Mouse (Mus musculus): Measurements from ENCODE around the gene Olfr247. TPM values are rescaled to one million over a fixed set of nuclear protein-coding genes. Genes with fewer than 3 reads are reported as not detected.
"Not testable (repeated sequence)": the region's sequence is repeated elsewhere in the genome, so short reads cannot be mapped to it uniquely, and the experiment has no call there.

Gene Olfr247
- polyA plus RNA-seq (2015; fragmentation: Nextera tagmentation; extraction: Ambion mirVana): not detected in 2 replicates

DNA sequence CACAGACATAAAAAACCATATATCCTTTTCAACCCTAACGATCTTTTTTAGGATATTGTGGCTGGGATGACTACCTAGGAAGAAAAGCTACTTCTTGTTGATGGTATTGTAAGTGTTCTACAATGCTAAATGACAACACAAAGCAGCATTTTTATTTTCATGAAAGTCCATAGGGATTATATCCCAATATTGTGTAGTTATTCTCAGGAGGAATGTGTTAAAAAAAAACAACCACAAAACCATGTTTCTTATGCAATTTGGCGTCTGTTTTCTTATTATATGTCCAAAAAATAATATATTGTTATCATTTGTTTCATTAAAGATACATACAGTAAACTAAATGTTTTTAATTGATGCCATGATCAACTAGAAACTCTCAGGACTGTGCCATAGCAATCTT is at the start of gene Olfr247:
Gene Olfr247, minus strand, starts transcription at position 101 of the 400 bp plus-strand sequence.
- not testable (repeated sequence) for H3K4me3 ChIP-seq (replicated peaks); H3K27ac ChIP-seq (replicated peaks); H3K27me3 ChIP-seq (replicated peaks); H3K4me2 ChIP-seq; H3K9ac ChIP-seq (replicated peaks); H3K4me1 ChIP-seq; H3K9me3 ChIP-seq (replicated peaks); ATAC-seq (ENCODE audit: low FRiP score); H3K36me3 ChIP-seq
- WGBS: no CpG with 5 or more reads among the region's 2 CpGs

DNA sequence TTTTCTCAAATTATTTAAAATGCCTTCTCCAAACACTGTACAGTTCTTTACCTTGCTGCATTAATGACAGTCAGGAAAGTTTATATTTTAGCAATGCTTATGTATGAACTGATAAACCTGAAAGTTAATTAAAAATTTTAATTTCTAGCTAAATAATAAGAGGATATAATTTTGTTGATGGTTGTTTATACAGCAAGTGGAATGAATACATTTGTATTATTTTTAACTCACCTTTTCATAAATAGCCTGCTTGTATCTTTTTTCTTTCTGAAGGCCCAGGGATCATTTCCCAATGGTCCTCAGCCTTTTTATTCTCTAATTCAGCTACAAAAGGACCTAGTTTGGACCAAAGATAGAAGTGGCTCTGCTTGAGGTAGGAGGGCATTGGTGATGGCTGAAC is 36.4 kb upstream of the Olfr247 start, which contains the start of gene Olfr820:
Gene Olfr820, plus strand, starts transcription at position 301 of the 400 bp plus-strand sequence.
- Histone ChIP-seq H3K4me2 (no peak within 1 kb of the TSS), H3K4me1 (no peaks in the 10 kb centered on the region), H3K4me3 (replicated peaks) (no peak within 1 kb of the TSS), H3K27ac (replicated peaks) (no peak within 1 kb of the TSS), H3K9me3 (replicated peaks) (no peaks in the 10 kb centered on the region), H3K36me3 (no peaks in the 10 kb centered on the region), H3K27me3 (replicated peaks) (no peaks in the 10 kb centered on the region), H3K9ac (replicated peaks) (no peak within 1 kb of the TSS)
- ATAC-seq (ENCODE audit: low FRiP score): no peak

DNA sequence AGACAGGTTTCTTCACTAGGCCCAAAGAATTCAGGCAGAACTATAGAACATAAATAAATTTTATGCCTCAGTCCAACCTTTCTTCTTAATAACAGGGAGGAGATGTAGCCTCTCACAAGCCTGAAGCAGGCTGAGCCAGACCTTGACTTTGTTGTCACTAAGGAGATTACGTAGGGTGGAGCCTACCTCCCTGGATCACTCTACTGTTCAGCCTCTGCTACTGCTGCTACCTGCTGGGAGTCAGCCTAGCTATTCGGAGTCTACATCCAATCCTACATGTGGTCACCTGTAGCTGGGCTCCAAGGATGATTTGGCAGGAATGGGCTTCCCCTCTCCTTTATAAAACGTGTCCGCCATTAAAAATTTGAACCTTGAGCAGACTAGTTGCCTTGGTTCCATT is 29.4 kb upstream of the Olfr247 start:
- WGBS: 87% methylated on average over 4 of the region's 4 CpGs
- not testable (repeated sequence) for H3K9me3 ChIP-seq (replicated peaks); H3K4me3 ChIP-seq (replicated peaks); H3K9ac ChIP-seq (replicated peaks); H3K4me1 ChIP-seq; H3K27ac ChIP-seq (replicated peaks); H3K36me3 ChIP-seq; H3K27me3 ChIP-seq (replicated peaks); ATAC-seq (ENCODE audit: low FRiP score); H3K4me2 ChIP-seq

DNA sequence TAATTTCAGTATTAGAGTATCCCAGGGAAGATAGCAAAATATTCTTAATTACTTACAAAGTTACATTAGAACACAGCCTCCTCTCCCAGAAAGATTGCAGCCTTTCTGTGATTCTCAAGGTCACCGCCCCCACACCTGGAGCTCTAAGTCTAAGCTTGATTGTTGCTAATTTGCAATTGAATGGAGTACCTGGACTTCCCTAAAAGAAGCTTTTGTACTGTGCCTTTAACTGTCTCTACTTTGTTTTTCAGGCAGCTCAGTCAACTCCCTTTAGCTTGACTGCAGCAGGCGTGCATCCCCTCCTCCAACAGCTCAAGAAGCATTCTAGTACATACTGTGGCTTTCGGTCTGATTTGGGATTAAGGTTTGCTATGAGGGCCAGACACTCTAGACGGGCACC is 28.2 kb upstream of the Olfr247 start:
- not testable (repeated sequence) for H3K9ac ChIP-seq (replicated peaks); H3K36me3 ChIP-seq; H3K27me3 ChIP-seq (replicated peaks); H3K4me3 ChIP-seq (replicated peaks); H3K9me3 ChIP-seq (replicated peaks); H3K4me2 ChIP-seq; H3K4me1 ChIP-seq; ATAC-seq (ENCODE audit: low FRiP score); H3K27ac ChIP-seq (replicated peaks)
- 89% methylated on average over 4 of the region's 4 CpGs for WGBS

DNA sequence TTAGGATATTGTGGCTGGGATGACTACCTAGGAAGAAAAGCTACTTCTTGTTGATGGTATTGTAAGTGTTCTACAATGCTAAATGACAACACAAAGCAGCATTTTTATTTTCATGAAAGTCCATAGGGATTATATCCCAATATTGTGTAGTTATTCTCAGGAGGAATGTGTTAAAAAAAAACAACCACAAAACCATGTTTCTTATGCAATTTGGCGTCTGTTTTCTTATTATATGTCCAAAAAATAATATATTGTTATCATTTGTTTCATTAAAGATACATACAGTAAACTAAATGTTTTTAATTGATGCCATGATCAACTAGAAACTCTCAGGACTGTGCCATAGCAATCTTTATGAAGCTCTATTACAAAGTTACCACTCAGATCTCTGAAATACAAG is 9.0 kb upstream of the Olfr247 start, which contains the start of gene Gm10310:
Gene Gm10310, minus strand, starts transcription at position 101 of the 400 bp plus-strand sequence.
- not testable (repeated sequence) for ATAC-seq (ENCODE audit: low FRiP score); H3K4me3 ChIP-seq (replicated peaks); H3K4me2 ChIP-seq; H3K27ac ChIP-seq (replicated peaks); H3K9me3 ChIP-seq (replicated peaks); H3K27me3 ChIP-seq (replicated peaks); H3K4me1 ChIP-seq; H3K9ac ChIP-seq (replicated peaks); H3K36me3 ChIP-seq
- no CpG with 5 or more reads among the region's 1 CpGs for WGBS

DNA sequence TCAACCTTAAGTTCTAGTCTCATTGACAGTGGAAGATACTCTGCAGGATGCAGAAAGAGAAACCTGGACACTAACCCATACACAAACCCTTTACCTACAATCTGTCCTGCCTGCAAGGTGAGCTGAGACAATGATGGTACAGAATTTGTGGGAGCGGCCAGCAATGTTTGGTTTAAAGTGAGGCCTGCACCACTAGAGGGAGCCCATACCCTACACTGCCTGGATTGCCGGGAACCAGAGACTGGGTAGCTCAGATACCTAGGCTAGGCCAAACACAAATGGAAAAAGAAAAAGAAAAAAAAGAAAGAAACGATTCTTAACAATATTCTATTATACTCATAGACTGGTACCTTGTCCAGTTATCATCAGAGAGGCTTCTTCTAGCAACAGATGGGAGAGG is 5.9 kb upstream of the Olfr247 start:
- not testable (repeated sequence) for H3K27me3 ChIP-seq (replicated peaks); H3K9me3 ChIP-seq (replicated peaks); H3K36me3 ChIP-seq; H3K4me2 ChIP-seq; H3K4me1 ChIP-seq; ATAC-seq (ENCODE audit: low FRiP score); H3K4me3 ChIP-seq (replicated peaks); H3K27ac ChIP-seq (replicated peaks); H3K9ac ChIP-seq (replicated peaks)
- no CpG with 5 or more reads among the region's 3 CpGs for WGBS

DNA sequence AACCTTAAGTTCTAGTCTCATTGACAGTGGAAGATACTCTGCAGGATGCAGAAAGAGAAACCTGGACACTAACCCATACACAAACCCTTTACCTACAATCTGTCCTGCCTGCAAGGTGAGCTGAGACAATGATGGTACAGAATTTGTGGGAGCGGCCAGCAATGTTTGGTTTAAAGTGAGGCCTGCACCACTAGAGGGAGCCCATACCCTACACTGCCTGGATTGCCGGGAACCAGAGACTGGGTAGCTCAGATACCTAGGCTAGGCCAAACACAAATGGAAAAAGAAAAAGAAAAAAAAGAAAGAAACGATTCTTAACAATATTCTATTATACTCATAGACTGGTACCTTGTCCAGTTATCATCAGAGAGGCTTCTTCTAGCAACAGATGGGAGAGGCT is 2.9 kb downstream of the Olfr247 start:
- ATAC-seq (ENCODE audit: low FRiP score); H3K4me2 ChIP-seq; H3K9me3 ChIP-seq (replicated peaks); H3K9ac ChIP-seq (replicated peaks); H3K36me3 ChIP-seq; H3K4me1 ChIP-seq; H3K27me3 ChIP-seq (replicated peaks); H3K27ac ChIP-seq (replicated peaks); H3K4me3 ChIP-seq (replicated peaks): not testable (repeated sequence)
- WGBS: no CpG with 5 or more reads among the region's 3 CpGs

DNA sequence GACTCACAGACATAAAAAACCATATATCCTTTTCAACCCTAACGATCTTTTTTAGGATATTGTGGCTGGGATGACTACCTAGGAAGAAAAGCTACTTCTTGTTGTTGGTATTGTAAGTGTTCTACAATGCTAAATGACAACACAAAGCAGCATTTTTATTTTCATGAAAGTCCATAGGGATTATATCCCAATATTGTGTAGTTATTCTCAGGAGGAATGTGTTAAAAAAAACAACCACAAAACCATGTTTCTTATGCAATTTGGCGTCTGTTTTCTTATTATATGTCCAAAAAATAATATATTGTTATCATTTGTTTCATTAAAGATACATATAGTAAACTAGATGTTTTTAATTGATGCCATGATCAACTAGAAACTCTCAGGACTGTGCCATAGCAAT is 8.8 kb downstream of the Olfr247 start, which contains the start of gene Olfr819:
Gene Olfr819, minus strand, starts transcription at position 101 of the 400 bp plus-strand sequence.
- not testable (repeated sequence) for H3K9me3 ChIP-seq (replicated peaks); H3K9ac ChIP-seq (replicated peaks); H3K4me3 ChIP-seq (replicated peaks); H3K27me3 ChIP-seq (replicated peaks); H3K27ac ChIP-seq (replicated peaks); ATAC-seq (ENCODE audit: low FRiP score); H3K36me3 ChIP-seq; H3K4me1 ChIP-seq; H3K4me2 ChIP-seq
- WGBS: 76% methylated on average over 2 of the region's 2 CpGs

DNA sequence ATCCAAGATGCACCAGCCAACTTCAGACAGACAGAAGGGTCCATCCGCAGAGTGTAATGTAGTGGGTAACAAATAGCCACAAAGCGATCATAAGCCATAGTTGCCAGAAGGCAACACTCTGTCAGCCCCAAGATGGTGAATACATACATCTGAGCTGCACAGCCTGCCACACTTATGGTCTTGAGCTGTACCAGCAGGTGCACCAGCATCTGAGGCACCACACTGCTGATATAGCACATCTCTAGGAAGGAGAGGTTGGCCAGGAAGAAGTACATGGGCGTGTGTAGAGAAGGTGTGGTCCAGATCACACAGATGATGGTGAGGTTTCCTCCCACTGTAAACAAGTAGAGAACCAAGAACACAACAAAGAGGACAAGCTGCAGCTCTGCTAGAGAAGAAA is 9.7 kb downstream of the Olfr247 start:
- H3K36me3 ChIP-seq; H3K4me3 ChIP-seq (replicated peaks); H3K4me1 ChIP-seq; ATAC-seq (ENCODE audit: low FRiP score); H3K27me3 ChIP-seq (replicated peaks); H3K27ac ChIP-seq (replicated peaks); H3K4me2 ChIP-seq; H3K9ac ChIP-seq (replicated peaks); H3K9me3 ChIP-seq (replicated peaks): not testable (repeated sequence)
- WGBS: 95% methylated on average over 2 of the region's 3 CpGs

DNA sequence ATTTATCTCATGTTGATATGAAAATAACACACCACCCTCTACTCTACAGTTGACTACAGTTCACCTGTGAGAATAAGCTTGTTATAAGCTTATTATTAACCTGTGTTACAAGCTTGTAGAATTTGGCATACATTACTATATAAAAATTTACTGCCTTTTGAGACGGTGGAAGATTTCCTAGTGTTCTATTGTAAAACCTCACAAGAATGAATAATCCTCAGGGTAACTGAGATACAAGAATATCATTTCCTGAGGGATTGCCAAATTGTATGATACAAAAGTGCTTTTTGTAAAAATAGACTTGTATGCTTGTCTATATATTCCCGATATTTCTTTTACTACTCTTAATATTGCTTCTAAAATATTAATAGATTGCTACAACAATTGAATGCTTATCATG is 26.9 kb downstream of the Olfr247 start, which contains the start of gene Olfr818:
Gene Olfr818, minus strand, starts transcription at position 101 of the 400 bp plus-strand sequence.
- 96% methylated on average over 2 of the region's 2 CpGs for WGBS
- ATAC-seq (ENCODE audit: low FRiP score): no peak
- Histone ChIP-seq H3K9ac (replicated peaks) (no peak within 1 kb of the TSS), H3K36me3 (no peaks in the 10 kb centered on the region), H3K27ac (replicated peaks) (no peak within 1 kb of the TSS), H3K4me3 (replicated peaks) (no peak within 1 kb of the TSS), H3K9me3 (replicated peaks) (no peaks in the 10 kb centered on the region), H3K4me1 (no peaks in the 10 kb centered on the region), H3K27me3 (replicated peaks) (no peaks in the 10 kb centered on the region), H3K4me2 (no peak within 1 kb of the TSS)

Other genes with a start within 250 kb of the Olfr247 start
- gene Olfr805, start 246.8 kb downstream of the Olfr247 start, polyA plus RNA-seq (2015; fragmentation: Nextera tagmentation; extraction: Ambion mirVana): not detected in 2 replicates
- not detected in 2 replicates for gene Olfr806, start 234.2 kb downstream of the Olfr247 start, polyA plus RNA-seq (2015; fragmentation: Nextera tagmentation; extraction: Ambion mirVana)
- gene Olfr807, start 218.3 kb downstream of the Olfr247 start, polyA plus RNA-seq (2015; fragmentation: Nextera tagmentation; extraction: Ambion mirVana): not detected in 2 replicates
- gene Olfr808, start 210.7 kb downstream of the Olfr247 start, polyA plus RNA-seq (2015; fragmentation: Nextera tagmentation; extraction: Ambion mirVana): not detected in 2 replicates
- gene Olfr809, start 201.5 kb downstream of the Olfr247 start, polyA plus RNA-seq (2015; fragmentation: Nextera tagmentation; extraction: Ambion mirVana): not detected in 2 replicates
- not detected in 2 replicates for gene Olfr810, start 181.2 kb downstream of the Olfr247 start, polyA plus RNA-seq (2015; fragmentation: Nextera tagmentation; extraction: Ambion mirVana)
- not detected in 2 replicates for gene Olfr811, start 171.7 kb downstream of the Olfr247 start, polyA plus RNA-seq (2015; fragmentation: Nextera tagmentation; extraction: Ambion mirVana)
- gene Olfr812, start 130.0 kb downstream of the Olfr247 start, polyA plus RNA-seq (2015; fragmentation: Nextera tagmentation; extraction: Ambion mirVana): not detected in 2 replicates
- not detected in 2 replicates for gene Olfr813, start 120.8 kb downstream of the Olfr247 start, polyA plus RNA-seq (2015; fragmentation: Nextera tagmentation; extraction: Ambion mirVana)
- gene Olfr814, start 96.3 kb downstream of the Olfr247 start, polyA plus RNA-seq (2015; fragmentation: Nextera tagmentation; extraction: Ambion mirVana): not detected in 2 replicates
- gene Olfr815, start 70.3 kb downstream of the Olfr247 start, polyA plus RNA-seq (2015; fragmentation: Nextera tagmentation; extraction: Ambion mirVana): not detected in 2 replicates
- not detected in 2 replicates for gene Olfr816, start 60.5 kb downstream of the Olfr247 start, polyA plus RNA-seq (2015; fragmentation: Nextera tagmentation; extraction: Ambion mirVana)
- gene Olfr818, start 27.0 kb downstream of the Olfr247 start, polyA plus RNA-seq (2015; fragmentation: Nextera tagmentation; extraction: Ambion mirVana): not detected in 2 replicates
- gene Olfr819, start 8.9 kb downstream of the Olfr247 start, polyA plus RNA-seq (2015; fragmentation: Nextera tagmentation; extraction: Ambion mirVana): not detected in 2 replicates
- not detected in 2 replicates for gene Gm10310, start 8.9 kb upstream of the Olfr247 start, polyA plus RNA-seq (2015; fragmentation: Nextera tagmentation; extraction: Ambion mirVana)
- gene Olfr820, start 36.5 kb upstream of the Olfr247 start, polyA plus RNA-seq (2015; fragmentation: Nextera tagmentation; extraction: Ambion mirVana): not detected in 2 replicates
- gene Olfr821, start 54.2 kb upstream of the Olfr247 start, polyA plus RNA-seq (2015; fragmentation: Nextera tagmentation; extraction: Ambion mirVana): not detected in 2 replicates
- not detected in 2 replicates for gene Olfr822, start 95.1 kb upstream of the Olfr247 start, polyA plus RNA-seq (2015; fragmentation: Nextera tagmentation; extraction: Ambion mirVana)
- gene Olfr823, start 139.2 kb upstream of the Olfr247 start, polyA plus RNA-seq (2015; fragmentation: Nextera tagmentation; extraction: Ambion mirVana): not detected in 2 replicates
- gene Olfr824, start 153.9 kb upstream of the Olfr247 start, polyA plus RNA-seq (2015; fragmentation: Nextera tagmentation; extraction: Ambion mirVana): not detected in 2 replicates
- gene Olfr825, start 190.6 kb upstream of the Olfr247 start, polyA plus RNA-seq (2015; fragmentation: Nextera tagmentation; extraction: Ambion mirVana): not detected in 2 replicates
- gene Olfr826, start 208.0 kb upstream of the Olfr247 start, polyA plus RNA-seq (2015; fragmentation: Nextera tagmentation; extraction: Ambion mirVana): not detected in 2 replicates
- not detected in 2 replicates for gene Olfr827, start 238.3 kb upstream of the Olfr247 start, polyA plus RNA-seq (2015; fragmentation: Nextera tagmentation; extraction: Ambion mirVana)